Mouse (Mus musculus) liver, embryonic 16.5 days (tissue): ENCODE measurements around the gene Nod1. TPM values are rescaled to one million over a fixed set of nuclear protein-coding genes. Genes with fewer than 3 reads are reported as not detected.

Experiments
- ATAC-seq: fragments of 200-750 bp; cut with Nextera tagmentation; 2 replicates; pipeline ENCODE4 v1.8.0; 2017; ENCODE audit warnings: low read depth, mild to moderate bottlenecking, moderate number of reproducible peaks, moderate library complexity
- H3K27ac ChIP-seq: fragments of 300-500 bp; sonication (generic); 2 replicates; pipeline ENCODE4 v1.5.1; 2014; ENCODE audit warnings: mild to moderate bottlenecking, low read length
- H3K27me3 ChIP-seq: fragments of 300-500 bp; sonication (generic); 2 replicates; pipeline ENCODE4 v1.6.1; 2014; ENCODE audit warnings: low read depth, low read length, mixed read lengths; ENCODE audit not compliant: control insufficient read depth, insufficient read depth
- H3K36me3 ChIP-seq: fragments of 300-500 bp; sonication (generic); 2 replicates; pipeline ENCODE4 v1.6.1; 2014; ENCODE audit warnings: mild to moderate bottlenecking; ENCODE audit not compliant: control insufficient read depth, insufficient read depth
- H3K4me1 ChIP-seq: fragments of 300-500 bp; sonication (generic); 2 replicates; pipeline ENCODE4 v1.6.1; 2014; ENCODE audit warnings: low read depth, low read length, mixed read lengths; ENCODE audit not compliant: control insufficient read depth
- H3K4me2 ChIP-seq: fragments of 300-500 bp; sonication (generic); 2 replicates; pipeline ENCODE4 v1.6.1; 2014; ENCODE audit warnings: low read depth, low read length, mixed read lengths
- H3K4me3 ChIP-seq: fragments of 300-500 bp; sonication (generic); 2 replicates; pipeline ENCODE4 v1.5.1; 2014; ENCODE audit warnings: low read depth, mild to moderate bottlenecking, low read length
- H3K9ac ChIP-seq: fragments of 300-500 bp; sonication (generic); 2 replicates; pipeline ENCODE4 v1.6.1; 2014; ENCODE audit warnings: low read depth, low read length
- H3K9me3 ChIP-seq: fragments of 300-500 bp; sonication (generic); replicated peaks from 2 replicates; pipeline ENCODE4 v1.6.1; 2016; ENCODE audit warnings: low read length; ENCODE audit not compliant: control insufficient read depth
- WGBS: fragments of 180-500 bp; shearing (Covaris S2); extraction: QIAGEN DNeasy Blood & Tissue Kit; methylation state at CpG from one replicate; pipeline ENCODE4 v1.1.7; 2014; ENCODE audit not compliant: insufficient replicate concordance; 5-methylcytosine and 5-hydroxymethylcytosine counted together
- polyA plus RNA-seq: library from polyadenylated mRNA; unstranded; fragments of >200 nt; fragmentation: Nextera tagmentation; extraction: Ambion mirVana; gene quantifications from 2 replicates; pipeline ENCODE4 v1.2.1, GENCODE M21; 2015

The Nod1 gene
- polyA plus RNA-seq, 1 experiment from 2014 or later = 3.0 TPM

DNA sequence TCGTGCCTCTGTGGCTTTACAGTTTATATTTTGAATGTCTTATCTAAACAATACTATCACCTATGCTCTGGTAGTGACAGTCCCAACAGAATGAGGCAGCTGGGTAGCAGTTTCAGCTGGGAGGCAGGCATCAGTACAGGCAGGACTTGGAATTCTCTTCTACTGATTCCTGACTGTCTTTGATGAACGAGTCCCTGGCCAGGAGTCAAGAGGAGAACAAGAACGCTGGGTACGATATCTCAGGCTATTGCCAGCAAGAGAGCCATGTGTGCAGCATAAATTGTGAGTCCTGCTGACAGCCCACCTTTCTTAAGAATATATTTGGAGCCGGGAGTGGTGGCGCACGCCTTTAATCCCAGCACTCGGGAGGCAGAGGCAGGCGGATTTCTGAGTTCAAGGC lies 1.9 kb downstream of the Nod1 start:
- Histone ChIP-seq H3K4me3 (no peak overlapping the region), H3K27me3 (peaks cover 14% of the 10 kb centered on the region), H3K4me2 (no peak overlapping the region)

GRCm38 (mm10) chr6:54969801-54970200 lies 2.6 kb downstream of the Nod1 start:
- Histone ChIP-seq H3K4me3 (no peak overlapping the region), H3K27ac (no peak overlapping the region), H3K9me3 (no peaks in the 10 kb centered on the region), H3K4me1 (no peaks in the 10 kb centered on the region; the same call in 1 of the 2 replicates), H3K36me3 (no peaks in the 10 kb centered on the region), H3K4me2 (no peak overlapping the region), H3K27me3 (peaks cover 14% of the 10 kb centered on the region), H3K9ac (no peak overlapping the region)
- WGBS = 53% methylated on average over 2 of the region's 2 CpGs
- no peak for ATAC-seq

More for the DNA sequence above, 1.9 kb downstream of the Nod1 start:
- H3K9ac ChIP-seq = no peak overlapping the region
- 53% methylated on average over 9 of the region's 9 CpGs for WGBS
- H3K9me3 ChIP-seq = no peaks in the 10 kb centered on the region
- H3K4me1 ChIP-seq = no peaks in the 10 kb centered on the region; the same call in 1 of the 2 replicates
- no peak overlapping the region for H3K27ac ChIP-seq
- H3K36me3 ChIP-seq = no peaks in the 10 kb centered on the region
- ATAC-seq = no peak

DNA sequence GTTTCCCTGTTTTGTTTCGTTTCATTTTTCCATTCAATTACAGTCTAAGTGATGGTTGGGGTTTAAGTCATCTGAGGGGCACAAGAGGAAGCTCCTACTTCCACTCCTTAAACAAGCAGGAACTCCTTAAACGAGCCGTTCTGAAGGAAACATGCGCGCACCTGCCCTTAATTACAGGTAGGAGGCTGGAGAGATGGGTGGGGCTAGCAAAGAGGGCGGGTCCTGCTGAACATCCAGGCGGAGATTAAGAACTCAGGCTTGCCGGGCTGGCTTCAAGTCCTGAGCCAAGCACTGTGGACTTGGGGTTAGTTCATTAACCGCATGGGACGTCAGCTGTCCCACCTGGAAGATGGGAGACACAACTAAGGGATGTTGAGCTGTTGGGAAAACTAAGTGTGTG lies 4.8 kb downstream of the Nod1 start:
- Histone ChIP-seq H3K36me3 (no peaks in the 10 kb centered on the region), H3K4me2 (no peak overlapping the region), H3K27me3 (peaks cover 14% of the 10 kb centered on the region), H3K9me3 (no peaks in the 10 kb centered on the region), H3K9ac (no peak overlapping the region), H3K27ac (no peak overlapping the region), H3K4me1 (no peaks in the 10 kb centered on the region; the same call in 1 of the 2 replicates), H3K4me3 (no peak overlapping the region)
- WGBS = 34% methylated on average over 10 of the region's 10 CpGs
- no peak for ATAC-seq

GRCm38 (mm10) chr6:54965234-54965633 lies 7.2 kb downstream of the Nod1 start:
- Histone ChIP-seq H3K36me3 (no peaks in the 10 kb centered on the region), H3K4me1 (no peaks in the 10 kb centered on the region), H3K4me2 (no peak overlapping the region), H3K27ac (no peak overlapping the region), H3K27me3 (no peaks in the 10 kb centered on the region), H3K4me3 (no peak overlapping the region), H3K9ac (no peak overlapping the region), H3K9me3 (no peaks in the 10 kb centered on the region)
- ATAC-seq = no peak
- WGBS = 46% methylated on average over 5 of the region's 5 CpGs

DNA sequence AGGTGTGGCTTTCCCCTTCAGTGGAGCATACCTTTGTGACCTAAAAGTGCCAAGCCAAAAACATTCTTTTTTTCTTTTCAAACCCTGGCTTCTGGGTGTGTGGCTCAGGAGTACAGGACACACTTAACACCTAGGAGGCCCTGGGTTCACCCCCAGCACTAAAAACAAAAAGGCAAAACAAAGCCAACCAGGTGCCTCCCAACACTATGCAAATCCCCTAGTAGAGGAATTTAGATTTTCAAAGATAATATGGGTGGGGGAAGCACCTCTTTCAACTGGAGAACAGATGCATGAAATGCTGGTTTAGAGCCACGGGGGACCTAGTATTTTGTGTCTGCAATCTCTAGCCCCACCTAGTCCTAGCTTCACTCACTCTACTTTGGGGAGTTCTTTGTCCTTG lies 7.7 kb downstream of the Nod1 start:
- H3K36me3 ChIP-seq = no peaks in the 10 kb centered on the region
- no peak overlapping the region for H3K27ac ChIP-seq
- no peaks in the 10 kb centered on the region for H3K4me1 ChIP-seq
- ATAC-seq = no peak
- no peak overlapping the region for H3K9ac ChIP-seq
- no peaks in the 10 kb centered on the region for H3K27me3 ChIP-seq
- H3K4me2 ChIP-seq = no peak overlapping the region
- H3K9me3 ChIP-seq = no peaks in the 10 kb centered on the region
- no peak overlapping the region for H3K4me3 ChIP-seq
- WGBS = 45% methylated on average over 1 of the region's 1 CpGs

GRCm38 (mm10) chr6:54963599-54963998 lies 8.8 kb downstream of the Nod1 start:
- 65% methylated on average over 2 of the region's 2 CpGs for WGBS
- no peaks in the 10 kb centered on the region for H3K36me3 ChIP-seq
- no peak overlapping the region for H3K9ac ChIP-seq
- no peaks in the 10 kb centered on the region for H3K27me3 ChIP-seq
- H3K4me3 ChIP-seq = no peak overlapping the region
- H3K4me1 ChIP-seq = no peaks in the 10 kb centered on the region
- H3K9me3 ChIP-seq = no peaks in the 10 kb centered on the region
- no peak overlapping the region for H3K27ac ChIP-seq
- no peak overlapping the region for H3K4me2 ChIP-seq
- ATAC-seq = no peak

GRCm38 (mm10) chr6:54957655-54958054 lies 14.8 kb downstream of the Nod1 start:
- no peak overlapping the region for H3K9ac ChIP-seq
- H3K4me1 ChIP-seq = no peaks in the 10 kb centered on the region
- H3K27me3 ChIP-seq = no peaks in the 10 kb centered on the region
- no peak for ATAC-seq
- H3K9me3 ChIP-seq = no peaks in the 10 kb centered on the region
- H3K27ac ChIP-seq = no peak overlapping the region
- H3K4me2 ChIP-seq = no peak overlapping the region
- WGBS = 59% methylated on average over 8 of the region's 8 CpGs
- no peak overlapping the region for H3K4me3 ChIP-seq
- no peaks in the 10 kb centered on the region for H3K36me3 ChIP-seq

DNA sequence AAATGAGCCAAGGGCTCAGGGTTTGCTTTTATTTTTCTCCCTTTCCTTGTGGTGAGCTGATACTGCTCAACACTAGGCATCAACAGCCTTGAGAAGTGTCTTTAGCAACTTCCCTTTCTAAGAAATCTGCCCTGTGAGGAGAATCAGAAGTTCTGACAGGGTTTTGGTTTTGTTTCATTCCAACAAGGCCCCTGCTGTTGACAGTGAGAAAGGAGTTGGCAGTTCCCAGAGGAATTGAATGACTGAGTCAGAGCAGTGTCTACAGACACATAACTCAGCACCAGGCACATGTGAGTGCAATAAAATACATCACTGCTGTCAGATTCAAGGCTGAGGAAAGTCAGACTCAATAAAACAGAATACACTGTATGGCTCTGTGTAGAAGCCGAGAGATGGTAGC lies 16.0 kb downstream of the Nod1 start:
- Histone ChIP-seq H3K4me1 (no peaks in the 10 kb centered on the region), H3K27ac (peak overlapping the region; percentile 2)
- WGBS = 58% methylated on average over 1 of the region's 1 CpGs

DNA sequence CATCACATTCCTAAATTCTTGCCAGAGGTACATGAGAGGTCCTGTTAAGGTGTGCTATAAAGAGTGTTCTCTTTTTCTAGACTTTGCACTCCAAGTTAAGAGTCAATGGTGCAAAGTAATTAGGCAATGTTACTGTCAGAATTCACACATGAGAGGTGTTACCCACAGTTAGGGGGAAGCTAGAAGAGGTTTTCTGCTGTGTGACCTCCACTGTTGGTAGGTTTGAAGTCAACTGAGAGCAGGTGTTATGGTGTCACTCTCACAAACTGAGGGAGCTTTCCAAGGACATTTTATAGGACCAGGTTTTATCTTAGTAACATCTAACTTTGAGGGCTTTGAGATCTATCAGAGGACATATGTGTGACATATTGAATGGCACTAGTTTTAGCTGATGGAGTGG lies 16.5 kb downstream of the Nod1 start:
- H3K4me2 ChIP-seq = no peak overlapping the region
- H3K27me3 ChIP-seq = no peaks in the 10 kb centered on the region
- H3K36me3 ChIP-seq = no peaks in the 10 kb centered on the region
- H3K4me1 ChIP-seq = no peaks in the 10 kb centered on the region
- no peaks in the 10 kb centered on the region for H3K9me3 ChIP-seq
- no peak overlapping the region for H3K4me3 ChIP-seq
- no peak for ATAC-seq
- no peak overlapping the region for H3K9ac ChIP-seq
- peak overlapping the region; percentile 2 for H3K27ac ChIP-seq

More for the DNA sequence above, 16.0 kb downstream of the Nod1 start:
- no peak for ATAC-seq
- Histone ChIP-seq H3K4me3 (no peak overlapping the region), H3K4me2 (no peak overlapping the region), H3K9ac (no peak overlapping the region), H3K9me3 (no peaks in the 10 kb centered on the region), H3K36me3 (no peaks in the 10 kb centered on the region), H3K27me3 (no peaks in the 10 kb centered on the region)
